Mouse (Mus musculus) erythroblast, embryonic 14.5 days (primary cell): ENCODE data around the gene Zscan12. TPM values are rescaled to one million over a fixed set of nuclear protein-coding genes. Genes with fewer than 3 reads are reported as not detected.
A peak's percentile ranks its signal among the peaks of the same experiment; 100 is the strongest.
"Not testable (repeated sequence)": the region's sequence is repeated elsewhere in the genome, so short reads cannot be mapped to it uniquely, and the experiment has no call there.

Experiments used
- H3K27me3 ChIP-seq: 2 replicates; pipeline ENCODE4 v1.6.1; 2012; ENCODE audit warnings: inconsistent platforms; ENCODE audit not compliant: control insufficient read depth
- H3K36me3 ChIP-seq: 2 replicates; pipeline ENCODE4 v1.6.1; 2012; ENCODE audit warnings: mild to moderate bottlenecking, inconsistent platforms; ENCODE audit not compliant: control insufficient read depth
- H3K4me1 ChIP-seq: 2 replicates; pipeline ENCODE4 v1.6.1; 2012; ENCODE audit warnings: inconsistent platforms; ENCODE audit not compliant: control insufficient read depth
- H3K4me3 ChIP-seq: replicated peaks from 2 replicates; pipeline ENCODE3; 2012; ENCODE audit warnings: moderate library complexity, mild to moderate bottlenecking, inconsistent platforms
- H3K9me3 ChIP-seq: 2 replicates; pipeline ENCODE4 v1.6.1; 2012; ENCODE audit warnings: low read length, inconsistent platforms, mixed read lengths; ENCODE audit not compliant: control insufficient read depth
- GATA1 ChIP-seq: IDR thresholded peaks from 2 replicates; pipeline ENCODE4 v1.6.1; 2012; ENCODE audit warnings: low read length, inconsistent platforms, mixed read lengths
- TAL1 ChIP-seq: IDR thresholded peaks from 3 replicates; pipeline ENCODE4 v1.6.1; 2012; ENCODE audit warnings: low read length, inconsistent platforms, mixed read lengths
- polyA plus RNA-seq: library from polyadenylated mRNA; stranded (reverse); fragments of >175 nt; gene quantifications from 2 replicates; pipeline ENCODE4 v1.2.3, GENCODE M21; 2012

Gene Zscan12
- polyA plus RNA-seq, 1 experiment = 0.04 TPM

DNA sequence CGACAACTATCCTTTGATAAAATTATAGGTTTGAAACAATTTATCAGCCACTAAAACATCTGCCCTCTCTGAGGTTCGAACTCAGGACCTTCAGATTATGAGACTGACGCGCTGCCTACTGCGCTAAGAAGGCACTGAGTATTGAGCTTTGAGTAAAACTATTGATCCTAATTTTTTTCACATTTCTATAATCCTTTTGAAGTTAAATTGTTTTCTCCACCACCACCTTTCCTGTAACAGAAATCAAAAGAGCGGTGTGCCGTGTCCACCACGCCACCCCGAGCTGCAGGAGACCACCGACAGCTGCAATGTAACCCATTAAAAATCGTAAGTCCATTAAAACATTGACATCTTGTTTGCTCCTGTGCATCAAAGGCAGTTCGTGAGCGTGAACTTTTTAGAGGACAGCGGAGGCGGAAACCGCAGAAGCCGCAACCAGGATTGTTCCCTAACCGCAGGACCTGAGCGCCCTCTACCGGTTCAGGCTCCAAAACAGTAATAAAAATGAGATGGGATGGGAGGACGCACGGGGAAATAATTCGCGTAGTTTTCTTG is 35.9 kb upstream of the Zscan12 start:
- TF ChIP-seq TAL1 = no peak
- TF ChIP-seq GATA1 = no peak
- H3K9me3 ChIP-seq = no peaks in the 10 kb centered on the region
- no peaks in the 10 kb centered on the region for H3K36me3 ChIP-seq
- peak overlapping the region; percentile 60 for H3K4me3 ChIP-seq
- H3K27me3 ChIP-seq = peaks cover 25% of the 10 kb centered on the region
- H3K4me1 ChIP-seq = peaks cover 15% of the 10 kb centered on the region

DNA sequence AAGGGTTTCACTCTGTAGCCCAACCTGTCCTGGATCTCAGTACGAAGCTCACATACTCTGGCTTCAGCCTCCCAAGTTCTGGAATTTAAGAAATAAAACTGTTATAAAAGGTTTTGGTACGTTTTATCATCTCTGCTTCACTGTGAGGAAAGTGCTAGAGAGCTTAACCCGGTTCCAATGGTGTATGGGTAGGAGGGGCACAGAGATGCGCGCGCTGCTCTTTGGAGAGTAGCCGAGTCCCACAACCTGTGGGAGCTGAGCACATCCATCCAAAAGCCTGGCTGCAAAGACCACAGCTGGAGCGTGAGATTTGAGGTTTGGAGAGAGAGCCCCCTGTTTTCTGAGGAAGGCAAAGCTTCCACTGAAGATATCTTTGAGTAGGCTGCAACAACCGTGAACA is 35.2 kb upstream of the Zscan12 start:
- TF ChIP-seq TAL1 = no peak
- TF ChIP-seq GATA1 = no peak
- H3K4me1 ChIP-seq = peaks cover 15% of the 10 kb centered on the region
- H3K27me3 ChIP-seq = peaks cover 19% of the 10 kb centered on the region
- H3K9me3 ChIP-seq = no peaks in the 10 kb centered on the region
- H3K4me3 ChIP-seq = peak overlapping the region; percentile 60
- H3K36me3 ChIP-seq = no peaks in the 10 kb centered on the region

DNA sequence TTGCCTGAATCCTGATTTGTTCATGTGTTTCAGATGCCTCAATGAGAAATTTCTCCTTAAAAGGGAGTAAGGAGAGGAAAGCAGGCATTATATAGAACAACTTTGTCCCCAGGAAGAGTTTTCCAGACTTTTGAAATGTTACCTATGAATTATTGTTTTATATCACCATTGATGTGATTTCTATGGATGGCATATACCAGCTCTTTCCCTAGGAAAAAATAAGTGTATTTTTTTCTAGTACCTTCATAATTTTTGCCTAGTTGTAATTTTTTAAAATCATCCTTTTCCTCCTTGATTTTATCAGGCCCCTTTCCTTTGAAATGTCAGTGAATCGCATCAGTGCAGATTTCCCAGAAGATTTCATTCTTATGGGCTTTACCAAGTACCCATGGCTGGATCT is 16.0 kb upstream of the Zscan12 start, which contains the start of gene Olfr1367:
TSS of gene Olfr1367 (plus strand) at position 301 of the 400 bp plus-strand sequence.
- Histone ChIP-seq H3K9me3 (no peaks in the 10 kb centered on the region), H3K4me3 (no peak within 1 kb of the TSS), H3K36me3 (no peaks in the 10 kb centered on the region), H3K27me3 (peaks cover 2% of the 10 kb centered on the region; the same call in 1 of the 2 replicates), H3K4me1 (no peaks in the 10 kb centered on the region)
- TF ChIP-seq GATA1 (no peak), TAL1 (no peak)

- no peak overlapping the region for H3K4me3 ChIP-seq
- H3K27me3 ChIP-seq = peaks cover 2% of the 10 kb centered on the region; the same call in 1 of the 2 replicates
- H3K36me3 ChIP-seq = no peaks in the 10 kb centered on the region
- TF ChIP-seq TAL1 (no peak), GATA1 (no peak)
- H3K4me1 ChIP-seq = no peaks in the 10 kb centered on the region
- H3K9me3 ChIP-seq = no peaks in the 10 kb centered on the region
These were observed 12.0 kb upstream of the Zscan12 start for GRCm38 (mm10) chr13:21350593-21350992.

GRCm38 (mm10) chr13:21363719-21364118 is 1.1 kb downstream of the Zscan12 start:
- Histone ChIP-seq H3K27me3 (no peaks in the 10 kb centered on the region), H3K36me3 (peaks cover 26% of the 10 kb centered on the region), H3K9me3 (no peaks in the 10 kb centered on the region), H3K4me1 (peaks cover 33% of the 10 kb centered on the region), H3K4me3 (peak overlapping the region; percentile 91)
- no peak for TF ChIP-seq GATA1
- TF ChIP-seq TAL1 = no peak

- H3K4me3 ChIP-seq = no peak overlapping the region
- H3K36me3 ChIP-seq = peaks cover 48% of the 10 kb centered on the region
- peaks cover 37% of the 10 kb centered on the region for H3K4me1 ChIP-seq
- H3K9me3 ChIP-seq = no peaks in the 10 kb centered on the region
- TF ChIP-seq TAL1 (no peak), GATA1 (no peak)
- no peaks in the 10 kb centered on the region for H3K27me3 ChIP-seq
These were observed 4.0 kb downstream of the Zscan12 start for GRCm38 (mm10) chr13:21366635-21367034.

GRCm38 (mm10) chr13:21372700-21373099 is 10.1 kb downstream of the Zscan12 start:
- no peaks in the 10 kb centered on the region for H3K27me3 ChIP-seq
- TF ChIP-seq GATA1 (no peak), TAL1 (no peak)

DNA sequence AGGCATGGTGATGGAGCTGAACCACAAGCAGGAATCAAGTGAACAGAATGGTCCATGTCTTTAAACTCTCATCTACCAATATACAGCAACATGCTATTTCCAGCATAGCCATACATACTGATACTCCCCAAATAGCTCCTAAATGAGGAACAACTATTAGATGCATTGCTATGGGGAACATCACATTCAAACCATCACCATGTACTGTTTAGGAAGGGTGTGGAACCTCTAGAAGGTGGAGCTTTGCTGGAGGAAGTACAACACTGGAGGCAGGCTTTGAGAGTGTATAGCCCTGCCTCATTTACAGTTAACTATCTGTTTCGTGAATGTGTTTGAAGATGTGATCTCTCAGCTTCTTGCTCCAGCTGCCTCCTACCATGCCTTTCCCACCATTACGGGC is 15.2 kb downstream of the Zscan12 start:
- Histone ChIP-seq H3K4me1 (no peaks in the 10 kb centered on the region), H3K9me3 (no peaks in the 10 kb centered on the region), H3K4me3 (no peak overlapping the region), H3K27me3 (no peaks in the 10 kb centered on the region), H3K36me3 (no peaks in the 10 kb centered on the region)
- TF ChIP-seq TAL1 (no peak), GATA1 (no peak)

More at GRCm38 (mm10) chr13:21372700-21373099, 10.1 kb downstream of the Zscan12 start:
- H3K4me1 ChIP-seq = peaks cover 6% of the 10 kb centered on the region
- H3K9me3 ChIP-seq = no peaks in the 10 kb centered on the region
- no peak overlapping the region for H3K4me3 ChIP-seq
- peaks cover 31% of the 10 kb centered on the region for H3K36me3 ChIP-seq

GRCm38 (mm10) chr13:21395211-21395610 is 32.6 kb downstream of the Zscan12 start:
- Histone ChIP-seq H3K4me3 (no peak overlapping the region), H3K4me1 (peaks cover 6% of the 10 kb centered on the region), H3K27me3 (no peaks in the 10 kb centered on the region), H3K36me3 (peaks cover 98% of the 10 kb centered on the region), H3K9me3 (peaks cover 3% of the 10 kb centered on the region; the same call in 1 of the 2 replicates)
- TF ChIP-seq GATA1 (no peak), TAL1 (no peak)

- TF ChIP-seq GATA1 (no peak), TAL1 (no peak)
- peaks cover 3% of the 10 kb centered on the region; the same call in 1 of the 2 replicates for H3K9me3 ChIP-seq
- no peaks in the 10 kb centered on the region for H3K27me3 ChIP-seq
- peaks cover 9% of the 10 kb centered on the region for H3K4me1 ChIP-seq
- peaks cover 98% of the 10 kb centered on the region for H3K36me3 ChIP-seq
- no peak overlapping the region for H3K4me3 ChIP-seq
These were observed 33.0 kb downstream of the Zscan12 start for GRCm38 (mm10) chr13:21395623-21396022.

DNA sequence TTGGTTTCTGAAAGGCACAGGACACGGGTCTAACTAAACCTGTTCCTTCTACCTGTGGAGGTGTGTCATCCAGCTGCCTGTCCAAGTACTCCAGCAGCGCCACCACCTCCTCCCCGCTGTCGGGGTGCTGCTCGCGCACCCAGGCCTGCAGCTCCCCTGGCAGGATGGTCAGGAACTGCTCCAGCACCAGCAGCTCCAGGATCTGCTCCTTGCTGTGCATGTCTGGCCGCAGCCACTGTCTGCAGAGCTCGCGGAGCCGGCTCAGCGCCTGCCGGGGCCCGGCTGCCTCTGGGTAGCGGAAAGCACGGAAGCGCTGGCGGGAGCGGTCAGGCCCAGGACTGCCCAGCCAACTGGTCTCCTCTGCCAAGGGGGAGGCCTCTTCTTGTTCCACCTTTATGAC is 33.4 kb downstream of the Zscan12 start:
- not testable (repeated sequence) for H3K9me3 ChIP-seq, H3K27me3 ChIP-seq, H3K4me3 ChIP-seq
- peaks cover 13% of the 10 kb centered on the region for H3K4me1 ChIP-seq
- peaks cover 98% of the 10 kb centered on the region for H3K36me3 ChIP-seq
